ENCODE assay signal across 21 mouse cellular contexts in genomic region chr1:84877590-84877989, GRCm38 (mm10). TPM values are rescaled to one million over a fixed set of nuclear protein-coding genes. Genes with fewer than 3 reads are reported as not detected.
DNase-seq lines count a peak whose midpoint lies in the region; ATAC-seq and TF ChIP-seq lines count a peak whose summit lies in the region.
"Had no signal": no experiment of that assay in that cellular context is flagged by ENCODE, and none has a peak within 500 bp of the region (broad histone marks: within the 10 kb centered on the region; RNA-seq: fewer than 3 reads in every experiment).

No protein-coding gene starts in this region.

- no peak overlapping the region for H3K9ac ChIP-seq in lung, postnatal 0 days (replicated peaks; ENCODE audit: low read depth)
- H3K9ac ChIP-seq in kidney, embryonic 14.5 days (ENCODE audit: low read depth, low read length) = no peak overlapping the region
- no peak overlapping the region for H3K9ac ChIP-seq in liver, postnatal 0 days (replicated peaks)
- H3K9ac ChIP-seq: embryonic facial prominence, embryonic 13.5 days; heart, embryonic 15.5 days; neural tube, embryonic 12.5 days had no signal

- WGBS in lung, postnatal 0 days = 59% methylated on average over 2 of the region's 2 CpGs
- WGBS in kidney, embryonic 14.5 days = 76% methylated on average over 2 of the region's 2 CpGs
- 63% methylated on average over 2 of the region's 2 CpGs for WGBS in liver, postnatal 0 days (ENCODE audit: insufficient replicate concordance)

- no peak for TF ChIP-seq EP300 in lung, postnatal 0 days (IDR thresholded peaks at IDR 0.05)
- no peak for TF ChIP-seq EP300 in liver, postnatal 0 days (IDR thresholded peaks at IDR 0.05; ENCODE audit: low read depth)

- no peaks in the 10 kb centered on the region for H3K27me3 ChIP-seq in lung, postnatal 0 days (replicated peaks; ENCODE audit: insufficient read depth, low read length)
- H3K27me3 ChIP-seq in kidney, embryonic 14.5 days (ENCODE audit: control insufficient read depth, insufficient read depth, low read length) = no peaks in the 10 kb centered on the region
- H3K27me3 ChIP-seq in liver, postnatal 0 days (ENCODE audit: insufficient read depth, low read length) = no peaks in the 10 kb centered on the region
- H3K27me3 ChIP-seq: embryonic facial prominence, embryonic 13.5 days; heart, embryonic 15.5 days; neural tube, embryonic 12.5 days had no signal

- H3K4me1 ChIP-seq in lung, postnatal 0 days (ENCODE audit: insufficient read depth, low read depth, low read length) = no peaks in the 10 kb centered on the region
- no peaks in the 10 kb centered on the region for H3K4me1 ChIP-seq in kidney, embryonic 14.5 days (ENCODE audit: control insufficient read depth, insufficient read depth, low read length)
- H3K4me1 ChIP-seq in liver, postnatal 0 days (ENCODE audit: insufficient read depth) = no peaks in the 10 kb centered on the region
- H3K4me1 ChIP-seq: embryonic facial prominence, embryonic 13.5 days; heart, embryonic 15.5 days; neural tube, embryonic 12.5 days had no signal

- no peak overlapping the region for H3K4me2 ChIP-seq in lung, postnatal 0 days (replicated peaks; ENCODE audit: low read depth, low read length)
- H3K4me2 ChIP-seq in kidney, embryonic 14.5 days (replicated peaks; ENCODE audit: low read depth, low read length) = no peak overlapping the region
- H3K4me2 ChIP-seq in liver, postnatal 0 days (ENCODE audit: low read depth, low read length) = no peak overlapping the region
- H3K4me2 ChIP-seq: embryonic facial prominence, embryonic 13.5 days; heart, embryonic 15.5 days; neural tube, embryonic 12.5 days had no signal

- no peaks in the 10 kb centered on the region for H3K9me3 ChIP-seq in lung, postnatal 0 days (ENCODE audit: low read length)
- H3K9me3 ChIP-seq in kidney, embryonic 14.5 days (ENCODE audit: control insufficient read depth, low read length) = no peaks in the 10 kb centered on the region
- no peaks in the 10 kb centered on the region for H3K9me3 ChIP-seq in liver, postnatal 0 days (ENCODE audit: low read length)
- H3K9me3 ChIP-seq: embryonic facial prominence, embryonic 13.5 days; heart, embryonic 15.5 days; midbrain, embryonic 10.5 days; neural tube, embryonic 12.5 days had no signal

- no peak overlapping the region for H3K4me3 ChIP-seq in lung, postnatal 0 days (ENCODE audit: low read depth, low read length)
- no peak overlapping the region for H3K4me3 ChIP-seq in kidney, embryonic 14.5 days (ENCODE audit: low read length)
- no peak overlapping the region for H3K4me3 ChIP-seq in liver, postnatal 0 days (ENCODE audit: low read depth, low read length)
- H3K4me3 ChIP-seq: embryonic facial prominence, embryonic 13.5 days; heart, adult 2 months; heart, embryonic 15.5 days; midbrain, embryonic 10.5 days; neural tube, embryonic 12.5 days had no signal

- no peak; the same call in 1 of the 2 replicates for ATAC-seq in lung, postnatal 0 days
- peak; percentile 54; the same call in 1 of the 2 replicates for ATAC-seq in kidney, embryonic 14.5 days (ENCODE audit: low FRiP score, low TSS enrichment)
- ATAC-seq in liver, postnatal 0 days = peak; percentile 56; the same call in 1 of the 2 replicates
- ATAC-seq: forebrain, embryonic 14.5 days had no signal

- no peak overlapping the region for H3K27ac ChIP-seq in lung, postnatal 0 days (ENCODE audit: low read length)
- no peak overlapping the region for H3K27ac ChIP-seq in kidney, embryonic 14.5 days (ENCODE audit: low read depth, low read length)
- H3K27ac ChIP-seq in liver, postnatal 0 days (ENCODE audit: low read depth) = no peak overlapping the region
- H3K27ac ChIP-seq: embryonic facial prominence, embryonic 13.5 days; heart, adult 2 months; heart, embryonic 15.5 days; macrophage; midbrain, embryonic 10.5 days; neural tube, embryonic 12.5 days had no signal

- no peaks in the 10 kb centered on the region for H3K36me3 ChIP-seq in lung, postnatal 0 days (ENCODE audit: insufficient read depth, low read length)
- H3K36me3 ChIP-seq in kidney, embryonic 14.5 days (ENCODE audit: control insufficient read depth, insufficient read depth, low read length) = no peaks in the 10 kb centered on the region
- no peaks in the 10 kb centered on the region for H3K36me3 ChIP-seq in liver, postnatal 0 days (replicated peaks; ENCODE audit: insufficient read depth, low read length)
- H3K36me3 ChIP-seq: embryonic facial prominence, embryonic 13.5 days; heart, embryonic 15.5 days; midbrain, embryonic 10.5 days; neural tube, embryonic 12.5 days had no signal

- TF ChIP-seq CTCF in lung, postnatal 0 days (IDR thresholded peaks at IDR 0.05) = no peak
- no peak for TF ChIP-seq CTCF in liver, postnatal 0 days (IDR thresholded peaks at IDR 0.05; ENCODE audit: low read depth)

- DNase-seq in lung, postnatal 36 days = peak; percentile 15
- no peak for DNase-seq in lung, postnatal 0 days (ENCODE audit: low spot score)
- peak; percentile 56 to 85 for DNase-seq in kidney, postnatal 36 days
- DNase-seq in liver, postnatal 0 days = no peak
- no peak for DNase-seq in frontal cortex, postnatal 14 days (ENCODE audit: low spot score in 2 of 2)
- no peak for DNase-seq in right cerebral cortex, postnatal 36 days (ENCODE audit: low spot score in 2 of 2)
- DNase-seq in spleen, postnatal 4 days (ENCODE audit: low spot score in 2 of 2) = no peak
- DNase-seq: adrenal gland, postnatal 10 days; cerebellum, adult 9-11 months; gastrocnemius, postnatal 14 days; heart, adult 2 months; left cerebral cortex, postnatal 4 days; spleen, adult 18-20 months; thymus, postnatal 4 days had no signal

RNA-seq across cellular contexts. Expression of gene Trip12, which starts 37.3 kb away (rescaled TPM):
- 26.6 and 31.2 TPM in 2 replicates for polyA plus RNA-seq in lung, postnatal 0 days (2015; fragmentation: Nextera tagmentation; extraction: Ambion mirVana)
- 57.9 and 85.8 TPM in 2 replicates for polyA plus RNA-seq in kidney, embryonic 14.5 days (2014; fragmentation: Nextera tagmentation; extraction: Ambion mirVana)
- 19.5 and 21.2 TPM in 2 replicates for polyA plus RNA-seq in liver, postnatal 0 days (2015; fragmentation: Nextera tagmentation; extraction: Ambion mirVana)

RNA-seq across cellular contexts. Expression of gene Fbxo36, which starts 37.9 kb away (rescaled TPM):
- polyA plus RNA-seq in lung, postnatal 0 days (2015; fragmentation: Nextera tagmentation; extraction: Ambion mirVana) = 23.6 and 24.1 TPM in 2 replicates
- 10.6 and 13.3 TPM in 2 replicates for polyA plus RNA-seq in kidney, embryonic 14.5 days (2014; fragmentation: Nextera tagmentation; extraction: Ambion mirVana)
- polyA plus RNA-seq in liver, postnatal 0 days (2015; fragmentation: Nextera tagmentation; extraction: Ambion mirVana) = 12.6 and 16.4 TPM in 2 replicates

RNA-seq across cellular contexts. Expression of gene Slc16a14, which starts 57.3 kb away (rescaled TPM):
- polyA plus RNA-seq in lung, postnatal 0 days (2015; fragmentation: Nextera tagmentation; extraction: Ambion mirVana) = 0.04 TPM in 1 of 2 replicates, not detected in the other
- polyA plus RNA-seq in kidney, embryonic 14.5 days (2014; fragmentation: Nextera tagmentation; extraction: Ambion mirVana) = 0.41 and 0.53 TPM in 2 replicates
- polyA plus RNA-seq in liver, postnatal 0 days (2015; fragmentation: Nextera tagmentation; extraction: Ambion mirVana) = 0.05 TPM in 1 of 2 replicates, not detected in the other

Comparison
In these comparisons a context has a peak if more than half of its experiments do, and no peak if none do; other contexts are left out.
1. DNase-seq: peak in lung, postnatal 36 days (single experiment) and kidney, postnatal 36 days (2 of 2); none in lung, postnatal 0 days (single experiment), liver, postnatal 0 days (single experiment), frontal cortex, postnatal 14 days (0 of 2), right cerebral cortex, postnatal 36 days (0 of 2) and spleen, postnatal 4 days (0 of 2).